Mouse (Mus musculus): ENCODE measurements around the gene Anks1b. TPM values are rescaled to one million over a fixed set of nuclear protein-coding genes. Genes with fewer than 3 reads are reported as not detected.

Gene Anks1b
- polyA plus RNA-seq, 1 experiment from 2014 or later = 17.3 TPM

DNA sequence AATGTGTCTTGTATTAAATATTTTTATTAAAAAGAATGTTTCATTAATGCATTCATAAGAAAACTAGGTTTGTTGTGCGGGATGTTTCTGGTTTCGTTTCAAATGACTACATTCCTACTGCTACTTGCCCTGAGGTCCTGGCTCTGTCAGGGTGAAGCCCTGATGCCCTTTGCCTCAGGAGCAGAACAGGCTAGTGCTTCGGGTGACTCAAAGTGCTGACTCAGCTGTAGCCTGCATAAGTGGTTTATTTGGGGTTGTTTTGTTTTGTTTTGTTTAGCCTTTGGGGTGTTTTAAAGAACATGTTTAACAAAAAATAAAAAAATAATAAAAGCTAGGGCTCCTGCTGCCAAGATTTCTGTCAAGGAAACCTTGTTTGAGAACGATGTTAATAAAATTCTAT, 1097.3 kb downstream of the Anks1b start:
- ATAC-seq (replicated peaks; ENCODE audit: low FRiP score) = no peak
- no peak overlapping the region for H3K4me3 ChIP-seq (ENCODE audit: low read depth, low read length)
- H3K4me2 ChIP-seq (ENCODE audit: low read depth, low read length, severe bottlenecking) = no peak overlapping the region
- H3K27me3 ChIP-seq (ENCODE audit: control insufficient read depth, insufficient read depth, low read length) = peaks cover 21% of the 10 kb centered on the region
- H3K4me1 ChIP-seq (replicated peaks; ENCODE audit: control insufficient read depth, insufficient read depth, low read length) = peaks cover 4% of the 10 kb centered on the region; the same call in 1 of the 2 replicates
- 39% methylated on average over 4 of the region's 4 CpGs for WGBS
- no peaks in the 10 kb centered on the region for H3K36me3 ChIP-seq (ENCODE audit: control insufficient read depth, insufficient read depth, low read length)
- no peaks in the 10 kb centered on the region for H3K9me3 ChIP-seq (ENCODE audit: control insufficient read depth, low read length)
- no peak overlapping the region for H3K27ac ChIP-seq (ENCODE audit: low read depth, low read length)
- H3K9ac ChIP-seq (ENCODE audit: low read length) = no peak overlapping the region
- no peak for DNase-seq (ENCODE audit: low spot score)

DNA sequence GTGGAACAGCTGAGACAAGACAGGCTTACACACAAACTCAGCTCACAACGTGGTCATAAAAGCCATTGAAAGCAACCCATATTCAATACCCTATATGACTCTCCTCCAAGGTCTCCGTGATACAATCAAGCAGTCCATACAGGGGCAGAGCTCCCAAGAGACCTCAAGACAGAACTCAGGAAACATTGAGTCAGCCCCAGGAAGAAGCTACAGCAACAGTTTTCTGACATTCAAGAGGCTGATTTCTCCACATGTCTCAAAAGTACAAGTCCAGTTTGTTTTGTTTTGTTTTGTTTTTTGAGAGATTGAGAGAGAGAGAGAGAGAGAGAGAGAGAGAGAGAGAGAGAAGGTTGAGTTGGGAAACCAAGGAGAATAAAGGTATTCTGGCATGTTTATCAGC, 1100.8 kb downstream of the Anks1b start:
- DNase-seq (ENCODE audit: low spot score) = no peak
- H3K4me2 ChIP-seq (ENCODE audit: low read depth, low read length, severe bottlenecking) = no peak overlapping the region
- H3K9me3 ChIP-seq (ENCODE audit: control insufficient read depth, low read length) = no peaks in the 10 kb centered on the region
- peaks cover 4% of the 10 kb centered on the region; the same call in 1 of the 2 replicates for H3K4me1 ChIP-seq (replicated peaks; ENCODE audit: control insufficient read depth, insufficient read depth, low read length)
- WGBS = 67% methylated on average over 2 of the region's 2 CpGs
- no peak overlapping the region for H3K9ac ChIP-seq (ENCODE audit: low read length)
- no peak overlapping the region for H3K4me3 ChIP-seq (ENCODE audit: low read depth, low read length)
- no peak for ATAC-seq (replicated peaks; ENCODE audit: low FRiP score)
- H3K27ac ChIP-seq (ENCODE audit: low read depth, low read length) = no peak overlapping the region
- H3K27me3 ChIP-seq (ENCODE audit: control insufficient read depth, insufficient read depth, low read length) = peaks cover 6% of the 10 kb centered on the region
- H3K36me3 ChIP-seq (ENCODE audit: control insufficient read depth, insufficient read depth, low read length) = no peaks in the 10 kb centered on the region

DNA sequence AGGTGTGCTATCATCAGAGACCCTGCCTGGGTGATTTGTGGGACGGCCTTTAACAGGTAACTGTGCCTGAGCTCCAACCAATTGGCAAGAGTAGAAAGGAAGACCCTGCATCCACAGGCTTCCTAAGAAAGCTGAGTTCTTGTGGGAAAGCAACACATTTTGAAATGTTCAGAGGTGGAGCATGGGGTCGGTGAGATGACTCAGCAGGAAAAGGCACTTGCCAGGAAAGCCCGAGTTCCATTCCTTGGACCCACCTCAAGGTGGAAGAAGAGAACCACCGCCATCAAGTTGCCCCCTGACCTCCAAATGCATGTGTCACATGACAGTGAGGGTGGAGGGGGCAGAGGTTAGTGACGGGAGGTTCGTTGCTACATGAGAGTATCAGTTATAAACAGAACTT, 1101.2 kb downstream of the Anks1b start:
- no peaks in the 10 kb centered on the region for H3K9me3 ChIP-seq (ENCODE audit: control insufficient read depth, low read length)
- no peaks in the 10 kb centered on the region for H3K36me3 ChIP-seq (ENCODE audit: control insufficient read depth, insufficient read depth, low read length)
- peaks cover 2% of the 10 kb centered on the region; the same call in 1 of the 2 replicates for H3K27me3 ChIP-seq (ENCODE audit: control insufficient read depth, insufficient read depth, low read length)
- H3K4me3 ChIP-seq (ENCODE audit: low read depth, low read length) = no peak overlapping the region
- H3K4me1 ChIP-seq (replicated peaks; ENCODE audit: control insufficient read depth, insufficient read depth, low read length) = peaks cover 1% of the 10 kb centered on the region; the same call in 1 of the 2 replicates
- no peak overlapping the region for H3K9ac ChIP-seq (ENCODE audit: low read length)
- no peak overlapping the region for H3K27ac ChIP-seq (ENCODE audit: low read depth, low read length)
- WGBS = 88% methylated on average over 6 of the region's 6 CpGs
- ATAC-seq (replicated peaks; ENCODE audit: low FRiP score) = no peak
- DNase-seq (ENCODE audit: low spot score) = no peak
- H3K4me2 ChIP-seq (ENCODE audit: low read depth, low read length, severe bottlenecking) = no peak overlapping the region

DNA sequence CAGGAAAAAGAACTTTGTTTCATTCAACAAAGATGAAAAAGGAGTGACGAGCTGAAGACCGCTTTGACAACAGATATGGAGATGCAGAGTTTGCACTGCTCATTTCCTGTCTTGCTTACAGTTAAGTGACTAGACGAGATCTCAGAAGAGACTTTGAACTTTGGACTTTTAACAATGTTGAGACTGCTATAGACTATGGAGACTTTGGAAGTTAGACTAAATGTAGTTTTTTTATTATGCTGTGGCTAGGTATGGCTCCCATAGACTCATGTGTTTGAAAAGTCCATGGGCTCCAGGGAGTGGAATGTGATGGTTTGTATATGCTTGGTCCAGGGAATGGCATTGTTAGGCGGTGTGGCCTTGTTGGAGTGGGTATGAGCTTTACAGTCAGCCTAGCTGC, 1108.5 kb downstream of the Anks1b start:
- H3K4me1 ChIP-seq (replicated peaks; ENCODE audit: control insufficient read depth, insufficient read depth, low read length) = no peaks in the 10 kb centered on the region
- no peaks in the 10 kb centered on the region for H3K9me3 ChIP-seq (ENCODE audit: control insufficient read depth, low read length)
- no peaks in the 10 kb centered on the region for H3K36me3 ChIP-seq (ENCODE audit: control insufficient read depth, insufficient read depth, low read length)
- no peak overlapping the region for H3K9ac ChIP-seq (ENCODE audit: low read length)
- H3K4me3 ChIP-seq (ENCODE audit: low read depth, low read length) = no peak overlapping the region
- H3K27ac ChIP-seq (ENCODE audit: low read depth, low read length) = no peak overlapping the region
- no peak overlapping the region for H3K4me2 ChIP-seq (ENCODE audit: low read depth, low read length, severe bottlenecking)
- ATAC-seq (replicated peaks; ENCODE audit: low FRiP score) (no peak), DNase-seq (ENCODE audit: low spot score) (no peak)
- H3K27me3 ChIP-seq (ENCODE audit: control insufficient read depth, insufficient read depth, low read length) = no peaks in the 10 kb centered on the region
- WGBS = 94% methylated on average over 4 of the region's 4 CpGs

DNA sequence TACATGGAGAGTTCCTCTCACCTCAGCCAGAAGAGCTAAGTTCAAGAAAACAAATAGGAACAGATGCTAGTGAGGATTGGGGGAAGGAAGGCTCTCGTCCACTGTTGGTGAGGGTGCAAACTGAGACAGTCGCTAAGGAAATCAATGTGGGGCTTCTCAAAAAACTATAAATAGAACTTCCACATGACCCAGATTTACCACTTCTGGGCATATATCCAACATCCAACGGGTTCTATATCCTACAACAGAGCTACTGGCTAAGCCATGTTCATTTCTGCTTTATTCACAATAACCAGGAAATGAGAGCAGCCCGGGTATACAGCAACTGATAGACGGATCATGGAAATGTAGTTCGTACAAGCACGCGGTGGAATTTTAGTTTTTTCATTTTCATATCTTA, 1109.7 kb downstream of the Anks1b start:
- no peak overlapping the region for H3K4me3 ChIP-seq (ENCODE audit: low read depth, low read length)
- H3K4me2 ChIP-seq (ENCODE audit: low read depth, low read length, severe bottlenecking) = no peak overlapping the region
- no peak overlapping the region for H3K27ac ChIP-seq (ENCODE audit: low read depth, low read length)
- no peaks in the 10 kb centered on the region for H3K27me3 ChIP-seq (ENCODE audit: control insufficient read depth, insufficient read depth, low read length)
- H3K4me1 ChIP-seq (replicated peaks; ENCODE audit: control insufficient read depth, insufficient read depth, low read length) = no peaks in the 10 kb centered on the region
- 90% methylated on average over 8 of the region's 8 CpGs for WGBS
- DNase-seq (ENCODE audit: low spot score) = no peak
- no peak overlapping the region for H3K9ac ChIP-seq (ENCODE audit: low read length)
- no peak for ATAC-seq (replicated peaks; ENCODE audit: low FRiP score)
- no peaks in the 10 kb centered on the region for H3K36me3 ChIP-seq (ENCODE audit: control insufficient read depth, insufficient read depth, low read length)
- no peaks in the 10 kb centered on the region for H3K9me3 ChIP-seq (ENCODE audit: control insufficient read depth, low read length)

DNA sequence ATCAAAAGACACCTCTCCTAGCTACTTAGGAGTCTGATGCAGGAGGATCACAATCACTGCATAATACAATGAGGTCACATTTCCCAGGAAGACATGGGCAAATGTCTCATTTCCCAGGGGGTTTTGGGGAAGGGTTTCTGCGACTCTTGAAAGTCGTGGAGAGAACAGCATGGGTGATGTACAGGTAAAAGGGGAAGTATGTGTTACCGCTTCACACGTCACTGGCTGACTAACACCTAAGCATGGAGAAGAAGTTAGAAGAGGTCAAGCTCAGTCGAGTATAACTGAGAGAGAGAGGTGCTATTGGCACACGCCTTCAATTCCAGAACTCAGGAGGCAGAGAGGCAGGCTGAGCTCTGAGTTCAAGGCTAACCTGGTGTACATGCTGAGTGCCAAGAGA, 1117.0 kb downstream of the Anks1b start:
- H3K4me3 ChIP-seq (ENCODE audit: low read depth, low read length) = no peak overlapping the region
- ATAC-seq (replicated peaks; ENCODE audit: low FRiP score) (no peak), DNase-seq (ENCODE audit: low spot score) (no peak)
- no peaks in the 10 kb centered on the region; the same call in 1 of the 2 replicates for H3K36me3 ChIP-seq (ENCODE audit: control insufficient read depth, insufficient read depth, low read length)
- no peaks in the 10 kb centered on the region for H3K9me3 ChIP-seq (ENCODE audit: control insufficient read depth, low read length)
- H3K27me3 ChIP-seq (ENCODE audit: control insufficient read depth, insufficient read depth, low read length) = no peaks in the 10 kb centered on the region
- no peaks in the 10 kb centered on the region for H3K4me1 ChIP-seq (replicated peaks; ENCODE audit: control insufficient read depth, insufficient read depth, low read length)
- 93% methylated on average over 6 of the region's 6 CpGs for WGBS
- no peak overlapping the region for H3K27ac ChIP-seq (ENCODE audit: low read depth, low read length)
- no peak overlapping the region for H3K4me2 ChIP-seq (ENCODE audit: low read depth, low read length, severe bottlenecking)
- no peak overlapping the region for H3K9ac ChIP-seq (ENCODE audit: low read length)

DNA sequence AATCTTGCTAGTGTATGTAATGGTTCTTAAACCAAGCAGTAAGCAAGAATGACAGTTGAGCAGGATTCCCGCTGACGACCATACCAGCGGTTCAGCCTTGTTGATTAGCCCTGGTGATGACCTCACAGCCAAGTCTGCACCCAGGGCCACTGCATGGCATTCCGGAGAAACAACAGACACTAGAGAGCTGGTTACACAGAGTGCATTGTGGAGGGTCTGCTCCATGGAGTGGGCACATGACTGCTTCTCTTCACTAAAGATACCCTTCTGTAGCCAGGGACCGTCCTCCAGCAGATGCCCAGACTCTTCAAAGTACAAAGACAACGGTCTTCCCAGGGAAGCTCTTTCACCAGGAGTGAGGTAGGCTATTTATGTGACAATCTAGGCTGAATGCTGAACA, 1118.9 kb downstream of the Anks1b start:
- no peaks in the 10 kb centered on the region for H3K4me1 ChIP-seq (replicated peaks; ENCODE audit: control insufficient read depth, insufficient read depth, low read length)
- ATAC-seq (replicated peaks; ENCODE audit: low FRiP score) = no peak
- WGBS = 89% methylated on average over 6 of the region's 6 CpGs
- H3K36me3 ChIP-seq (ENCODE audit: control insufficient read depth, insufficient read depth, low read length) = no peaks in the 10 kb centered on the region; the same call in 1 of the 2 replicates
- H3K9me3 ChIP-seq (ENCODE audit: control insufficient read depth, low read length) = no peaks in the 10 kb centered on the region
- H3K27me3 ChIP-seq (ENCODE audit: control insufficient read depth, insufficient read depth, low read length) = no peaks in the 10 kb centered on the region
- no peak overlapping the region for H3K9ac ChIP-seq (ENCODE audit: low read length)
- no peak overlapping the region for H3K4me3 ChIP-seq (ENCODE audit: low read depth, low read length)
- H3K27ac ChIP-seq (ENCODE audit: low read depth, low read length) = no peak overlapping the region
- no peak overlapping the region for H3K4me2 ChIP-seq (ENCODE audit: low read depth, low read length, severe bottlenecking)
- no peak for DNase-seq (ENCODE audit: low spot score)

DNA sequence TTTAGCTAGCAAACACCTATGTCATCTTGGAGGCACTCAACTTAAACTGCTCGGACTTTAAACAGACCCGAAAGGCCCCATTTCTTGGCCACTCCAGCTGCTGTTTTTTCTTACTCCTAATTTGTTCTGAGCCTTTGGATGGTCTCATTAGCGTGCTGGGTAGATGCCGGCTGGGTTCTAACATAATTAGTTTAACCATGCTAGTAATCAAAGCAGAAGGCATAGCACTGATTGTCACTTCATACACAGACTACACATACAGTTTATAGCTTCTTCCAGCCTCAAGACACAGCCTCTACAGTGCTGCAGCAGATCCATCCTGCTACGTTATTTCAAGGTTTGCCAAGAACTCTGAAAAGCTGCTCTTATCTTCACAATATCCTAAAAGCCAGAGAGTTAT, 1120.6 kb downstream of the Anks1b start:
- Histone ChIP-seq H3K36me3 (ENCODE audit: control insufficient read depth, insufficient read depth, low read length) (no peaks in the 10 kb centered on the region; the same call in 1 of the 2 replicates), H3K4me2 (ENCODE audit: low read depth, low read length, severe bottlenecking) (no peak overlapping the region), H3K27me3 (ENCODE audit: control insufficient read depth, insufficient read depth, low read length) (no peaks in the 10 kb centered on the region), H3K4me3 (ENCODE audit: low read depth, low read length) (no peak overlapping the region), H3K9me3 (ENCODE audit: control insufficient read depth, low read length) (no peaks in the 10 kb centered on the region), H3K4me1 (replicated peaks; ENCODE audit: control insufficient read depth, insufficient read depth, low read length) (no peaks in the 10 kb centered on the region), H3K9ac (ENCODE audit: low read length) (no peak overlapping the region), H3K27ac (ENCODE audit: low read depth, low read length) (no peak overlapping the region)
- DNase-seq (ENCODE audit: low spot score) = no peak
- ATAC-seq (replicated peaks; ENCODE audit: low FRiP score) = no peak
- WGBS = 77% methylated on average over 5 of the region's 5 CpGs

DNA sequence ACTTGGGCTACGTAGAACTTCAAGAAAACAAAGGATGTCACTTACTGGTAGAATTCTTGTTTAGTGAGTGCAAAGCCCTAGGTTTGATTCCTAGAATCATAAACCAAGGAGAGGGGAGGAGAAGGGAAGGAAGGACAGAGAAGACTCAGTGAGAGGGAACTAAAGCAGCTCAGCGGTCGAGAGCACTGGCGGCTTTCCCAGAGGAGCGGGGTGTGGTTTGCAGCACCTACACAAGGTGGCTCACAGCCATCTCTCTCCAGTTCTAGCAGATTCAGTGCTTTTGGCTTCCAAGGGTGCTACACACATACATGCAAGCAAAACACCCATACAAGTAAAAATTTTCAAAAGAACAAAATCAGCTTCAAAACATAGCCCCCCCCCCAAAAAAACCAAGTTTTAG, 1126.6 kb downstream of the Anks1b start:
- no peak overlapping the region for H3K4me2 ChIP-seq (ENCODE audit: low read depth, low read length, severe bottlenecking)
- no peak overlapping the region for H3K9ac ChIP-seq (ENCODE audit: low read length)
- no peaks in the 10 kb centered on the region; the same call in 1 of the 2 replicates for H3K36me3 ChIP-seq (ENCODE audit: control insufficient read depth, insufficient read depth, low read length)
- no peak overlapping the region for H3K27ac ChIP-seq (ENCODE audit: low read depth, low read length)
- no peaks in the 10 kb centered on the region for H3K27me3 ChIP-seq (ENCODE audit: control insufficient read depth, insufficient read depth, low read length)
- ATAC-seq (replicated peaks; ENCODE audit: low FRiP score) = no peak
- no peaks in the 10 kb centered on the region for H3K4me1 ChIP-seq (replicated peaks; ENCODE audit: control insufficient read depth, insufficient read depth, low read length)
- no peak for DNase-seq (ENCODE audit: low spot score)
- no peaks in the 10 kb centered on the region for H3K9me3 ChIP-seq (ENCODE audit: control insufficient read depth, low read length)
- WGBS = 96% methylated on average over 5 of the region's 5 CpGs
- H3K4me3 ChIP-seq (ENCODE audit: low read depth, low read length) = no peak overlapping the region
